Mouse (Mus musculus) frontal cortex, postnatal 10 days (tissue): ENCODE data around the gene Tma7.

Source experiments
- DNase-seq, 2 experiments: peaks; one replicate each; pipeline ENCODE4 v3.0.0; 2022; ENCODE audit warnings: low spot score in 2 of 2, mixed read lengths in 1 of 2

Gene Tma7

DNA sequence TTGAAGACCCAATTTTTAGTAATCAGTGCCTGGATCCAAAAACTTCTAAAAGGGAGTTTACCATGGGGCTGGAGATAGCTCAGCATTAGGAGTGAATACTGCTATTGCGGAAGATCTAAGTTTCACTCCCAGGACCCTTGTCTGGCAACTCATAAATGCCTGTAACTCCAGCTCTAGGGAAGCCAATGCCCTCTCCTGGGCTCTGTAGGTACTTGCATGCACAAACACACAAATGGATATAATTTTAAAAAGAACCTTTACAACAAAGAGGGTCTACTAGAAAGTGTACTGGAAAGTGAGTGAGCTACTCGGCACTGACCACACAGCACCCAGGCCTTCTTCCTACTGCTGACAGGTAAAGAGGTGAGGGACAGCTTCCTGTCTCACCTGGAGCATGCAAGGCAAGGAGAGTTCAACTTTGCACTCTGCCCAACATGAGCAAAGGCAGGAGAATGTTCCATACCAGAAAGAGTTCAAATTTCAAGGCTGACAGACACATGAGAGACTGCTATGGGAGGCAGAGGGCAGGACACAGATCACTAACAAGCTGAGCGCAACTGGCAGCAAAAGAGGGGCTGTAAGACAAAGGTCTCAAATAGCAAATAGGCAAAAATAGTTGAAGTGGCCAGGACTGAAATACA, 14.2 kb downstream of the Tma7 start:
- DNase-seq: no peak

DNA sequence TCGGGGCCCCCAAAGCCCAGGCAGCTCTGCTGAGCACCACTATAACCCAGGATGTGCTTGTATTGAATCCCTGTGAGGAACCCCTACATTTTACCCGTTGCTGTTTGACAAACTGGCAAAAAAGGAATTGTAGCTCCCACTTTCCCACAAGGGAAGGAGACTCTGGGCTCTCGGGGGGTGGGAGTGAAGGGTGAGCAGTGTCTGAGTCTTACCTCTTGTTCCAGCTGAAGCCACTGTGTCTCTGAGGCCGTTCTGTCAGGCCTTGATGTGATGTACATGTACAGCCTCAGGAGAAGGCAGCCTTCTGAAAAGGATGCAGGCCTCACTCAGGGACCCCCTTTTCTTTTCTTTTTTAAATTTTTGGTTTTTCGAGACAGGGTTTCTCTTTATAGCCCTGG, 21.5 kb downstream of the Tma7 start:
- DNase-seq: no peak

DNA sequence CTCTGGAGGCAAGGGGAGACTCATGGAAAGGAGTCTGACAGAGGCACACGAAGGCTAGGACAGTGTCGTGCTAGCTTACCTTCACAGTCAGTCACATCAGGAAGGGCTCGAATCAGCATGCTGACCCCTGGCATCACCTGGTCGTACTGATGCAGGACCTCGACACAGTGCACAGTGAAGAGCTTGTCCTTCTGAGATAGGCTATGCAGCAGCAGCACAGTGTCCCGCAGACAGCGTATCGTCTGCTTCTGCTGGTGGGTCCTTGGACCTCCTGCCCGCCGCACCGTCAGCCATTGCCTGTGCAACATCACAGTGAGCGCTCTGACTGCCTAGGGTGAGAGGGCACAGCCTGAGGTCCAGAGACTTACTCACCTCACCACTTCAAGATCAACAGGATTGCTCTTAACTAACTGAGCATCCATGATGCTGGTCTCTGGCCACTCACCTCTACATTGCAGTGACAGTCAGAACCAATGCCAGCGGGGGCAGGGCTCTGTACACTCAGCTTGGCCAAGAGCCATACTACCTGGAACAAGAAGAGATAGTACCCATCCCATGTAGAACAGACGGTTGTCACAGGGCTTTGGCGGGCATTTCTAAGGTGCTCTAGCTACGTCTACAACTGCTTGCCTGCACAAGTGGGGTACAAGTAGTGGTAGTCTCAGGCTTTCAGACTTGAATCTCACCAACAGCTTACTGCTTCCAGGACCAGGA, 22.0 kb downstream of the Tma7 start:
- no peak for DNase-seq

DNA sequence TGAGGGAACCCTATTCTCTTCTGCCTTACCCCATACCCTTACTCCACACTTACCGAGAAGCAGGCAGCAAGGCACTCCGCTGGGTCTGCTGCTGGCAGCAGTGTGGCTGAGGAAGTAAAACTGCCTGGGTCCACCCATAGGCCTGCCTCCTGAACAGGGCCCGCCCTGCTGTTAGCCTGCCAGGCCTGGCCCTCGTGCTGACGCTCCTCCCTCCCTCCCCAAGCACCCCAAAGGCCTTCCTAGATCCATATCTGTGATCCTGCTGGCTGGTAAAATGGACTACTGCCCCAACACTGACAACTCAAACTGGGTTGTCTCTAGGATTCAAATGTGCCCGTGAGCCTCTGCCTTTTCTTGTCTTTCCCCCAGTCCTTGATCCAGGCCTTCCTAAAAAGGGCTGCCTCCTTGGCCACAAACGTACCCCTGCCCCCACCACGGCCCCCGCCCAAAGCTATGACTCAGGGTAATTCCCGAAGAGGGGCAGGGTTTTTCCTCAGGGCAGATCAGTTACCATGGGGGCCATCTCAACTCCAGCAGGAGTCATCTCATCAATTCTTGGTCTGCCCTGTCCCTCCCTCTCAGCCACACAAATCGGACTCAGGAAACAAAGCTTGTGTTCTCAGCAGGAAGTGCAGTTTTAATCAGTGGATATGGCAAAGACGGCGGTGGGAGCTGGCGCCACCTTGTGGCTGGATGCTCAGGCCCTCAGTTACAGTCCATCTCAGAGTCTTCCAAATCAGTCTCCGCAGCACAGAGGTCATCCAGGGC, 23.1 kb downstream of the Tma7 start, which contains the start of gene Trex1:
Gene Trex1 (minus strand): TSS at position 599 of the 768 bp plus-strand sequence.
- DNase-seq: peak; percentile 77 to 85

DNA sequence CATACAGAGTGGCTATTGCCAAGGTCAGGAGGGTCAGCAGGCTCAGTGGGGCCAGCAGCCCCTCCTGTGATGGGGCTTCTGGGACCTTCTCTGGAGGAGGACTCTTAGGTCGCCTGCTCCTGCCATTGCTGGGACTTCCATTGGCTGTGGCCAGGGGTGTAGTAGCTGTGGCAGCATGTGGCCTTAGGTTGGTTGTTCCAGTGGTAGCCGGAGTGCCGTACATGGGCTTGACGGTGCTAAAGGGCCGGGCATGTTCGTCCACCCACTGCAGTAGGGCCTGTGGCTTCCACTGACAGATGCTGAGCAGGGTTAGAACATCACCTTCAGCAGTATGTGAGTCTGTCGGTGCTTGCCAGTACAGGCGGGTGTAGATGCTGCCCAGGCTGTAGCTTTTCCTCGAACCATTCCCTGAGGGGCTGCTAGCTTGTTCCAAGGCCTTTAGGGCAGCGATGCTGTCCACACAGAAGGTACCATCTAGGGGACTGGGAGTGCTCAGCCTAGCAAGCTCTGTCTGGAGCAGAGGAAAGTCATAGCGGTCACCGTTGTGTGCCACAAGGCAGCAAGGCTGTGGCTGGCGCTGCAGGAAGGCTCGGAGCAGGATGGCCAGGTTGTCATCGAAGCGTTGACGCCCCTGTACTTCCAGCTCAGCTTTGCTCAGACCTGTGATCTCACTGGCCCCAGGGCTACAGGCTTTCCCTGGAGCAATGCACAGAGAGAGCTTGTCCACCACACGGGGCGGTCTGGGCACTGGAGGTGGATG, 24.2 kb downstream of the Tma7 start:
- DNase-seq: no peak

DNA sequence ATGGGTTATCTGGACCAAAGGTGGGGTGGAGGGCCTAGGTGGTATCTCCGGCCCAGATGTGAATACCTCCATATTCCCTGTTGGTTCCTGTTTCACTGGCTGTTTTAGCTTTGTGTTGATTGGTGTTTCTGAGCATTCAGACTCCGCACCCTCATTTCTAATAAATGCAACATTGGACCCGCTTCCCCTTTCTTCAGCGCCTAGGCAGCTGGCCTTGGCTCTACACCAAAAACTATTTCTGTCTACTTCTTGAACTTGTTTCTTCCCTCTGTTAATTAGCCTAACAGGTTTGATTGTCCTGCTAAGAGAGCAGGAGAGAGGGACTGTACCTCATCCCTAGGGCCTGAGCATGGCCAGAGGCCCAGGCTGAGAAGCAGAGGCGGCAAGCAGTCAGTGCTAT, 24.8 kb downstream of the Tma7 start:
- DNase-seq: no peak

DNA sequence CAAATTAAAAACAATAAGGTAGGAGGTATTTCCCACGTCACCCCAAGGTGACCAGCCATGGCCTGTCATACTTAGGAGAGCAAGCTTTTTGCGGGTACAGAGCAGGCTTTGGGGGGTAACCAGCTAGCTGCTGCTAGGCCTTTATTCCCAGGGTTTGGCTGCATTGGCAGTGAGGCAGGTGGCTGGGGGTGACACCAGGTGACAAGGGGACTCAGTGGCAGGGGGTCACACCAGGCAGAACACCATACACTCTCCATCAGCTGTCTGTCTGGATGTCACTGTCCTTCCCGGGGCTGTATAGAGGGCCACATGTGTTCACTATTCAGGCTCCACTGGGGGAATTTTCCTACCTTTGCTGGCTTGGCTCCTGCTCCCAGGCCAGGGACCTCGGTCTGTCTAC, 25.5 kb downstream of the Tma7 start:
- DNase-seq: no peak

DNA sequence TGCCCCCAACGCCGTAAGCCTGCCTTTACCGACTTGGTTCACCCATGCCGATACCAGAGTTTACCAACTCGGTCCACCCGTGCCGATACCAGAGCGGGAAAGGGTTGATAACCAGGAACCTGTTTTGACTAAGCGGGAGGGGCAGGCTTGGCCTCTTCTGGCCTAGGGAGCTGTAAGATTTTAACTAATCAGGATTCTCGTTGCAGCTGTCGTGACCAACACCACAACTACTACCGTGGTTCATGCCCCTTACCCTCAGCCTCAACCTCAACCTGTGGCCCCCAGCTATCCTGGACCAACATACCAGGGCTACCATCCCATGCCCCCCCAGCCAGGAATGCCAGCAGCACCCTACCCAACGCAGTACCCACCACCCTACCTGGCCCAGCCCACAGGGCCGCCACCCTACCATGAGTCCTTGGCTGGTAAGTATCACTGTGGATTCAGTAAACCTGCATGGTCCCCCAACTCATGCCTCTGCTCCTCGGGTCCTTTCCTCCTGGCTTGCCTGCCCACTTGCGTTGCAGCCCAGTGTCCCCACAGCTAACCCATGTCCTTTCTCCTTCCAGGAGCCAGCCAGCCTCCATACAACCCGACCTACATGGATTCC, 26.2 kb downstream of the Tma7 start:
- no peak for DNase-seq

DNA sequence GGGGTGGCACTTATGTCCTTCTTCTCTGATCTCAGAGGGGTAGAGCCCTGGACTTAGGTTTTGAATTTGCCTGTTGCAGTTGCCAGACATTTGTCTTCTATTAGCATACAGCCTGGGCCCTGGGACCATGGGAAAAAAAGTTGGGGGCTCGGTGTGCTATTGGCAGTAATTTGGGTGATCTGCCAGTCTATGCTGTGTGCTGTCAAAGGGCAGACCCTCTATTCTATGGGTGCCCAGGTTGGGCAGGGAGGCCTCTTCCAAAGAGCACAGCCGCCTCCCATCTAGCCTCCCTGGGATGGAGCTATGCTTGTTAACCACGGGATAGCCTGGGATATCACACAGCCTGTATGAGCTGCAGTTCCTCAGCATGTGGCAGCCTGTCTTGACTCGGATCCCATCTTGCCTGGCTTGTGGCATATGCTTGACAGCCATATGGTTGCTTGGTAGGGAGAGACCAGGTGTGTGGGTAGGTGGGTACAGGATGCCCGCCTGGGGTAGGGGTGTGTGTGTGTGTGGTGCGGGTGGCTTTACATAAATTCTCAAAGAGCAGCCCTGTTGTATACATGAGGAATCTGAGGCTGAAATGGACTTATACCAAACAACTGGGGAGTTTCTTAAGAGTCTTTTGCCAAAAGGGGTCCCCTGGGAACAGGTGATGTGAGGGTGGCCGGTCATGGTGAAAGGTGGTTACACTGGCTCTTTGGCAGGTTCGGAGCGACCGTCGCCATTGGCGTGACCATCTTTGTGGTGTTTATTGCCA, 26.9 kb downstream of the Tma7 start:
- DNase-seq: no peak

DNA sequence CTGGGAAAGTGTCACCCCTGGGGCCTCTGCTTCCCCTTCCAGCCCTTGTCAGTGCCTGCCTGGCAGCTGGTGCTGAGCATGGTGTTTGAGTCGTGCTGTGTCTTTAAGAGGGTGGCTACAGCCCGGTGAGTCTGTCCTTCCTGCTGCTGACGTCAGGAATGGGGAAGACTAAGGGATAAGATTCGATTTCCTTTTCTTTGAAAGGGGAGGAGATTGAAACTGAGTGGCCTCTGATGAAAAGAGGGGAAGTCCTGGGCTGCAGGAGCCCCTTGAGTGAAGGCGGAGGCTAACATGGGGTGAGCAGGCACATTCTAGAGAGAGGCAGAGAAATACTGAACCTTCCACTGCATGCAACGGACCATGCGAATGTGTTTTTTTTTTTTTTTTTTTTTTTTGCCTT, 27.7 kb downstream of the Tma7 start:
- DNase-seq: peak; percentile 64 to 65

DNA sequence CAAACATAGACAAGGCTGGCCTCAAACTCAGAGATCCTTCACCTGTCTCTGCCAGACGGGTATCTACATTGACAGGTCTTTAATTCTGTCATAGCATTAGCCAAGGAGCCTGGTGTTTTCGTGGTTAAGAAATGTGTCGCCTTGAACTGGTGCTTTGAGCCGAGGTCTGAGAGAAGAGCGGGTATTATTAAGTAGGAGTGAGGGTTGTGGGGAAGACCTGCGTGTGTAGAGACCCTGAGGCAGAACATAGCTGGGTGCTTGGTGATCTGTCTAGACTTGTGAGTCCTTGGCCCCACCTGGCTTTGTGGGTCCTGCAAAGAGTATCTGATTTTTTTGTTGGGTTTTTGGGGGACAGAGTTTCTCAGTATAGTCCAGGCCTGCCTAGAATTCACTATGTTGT, 28.5 kb downstream of the Tma7 start:
- peak in 1 of 2 experiments; percentile 3 for DNase-seq

DNA sequence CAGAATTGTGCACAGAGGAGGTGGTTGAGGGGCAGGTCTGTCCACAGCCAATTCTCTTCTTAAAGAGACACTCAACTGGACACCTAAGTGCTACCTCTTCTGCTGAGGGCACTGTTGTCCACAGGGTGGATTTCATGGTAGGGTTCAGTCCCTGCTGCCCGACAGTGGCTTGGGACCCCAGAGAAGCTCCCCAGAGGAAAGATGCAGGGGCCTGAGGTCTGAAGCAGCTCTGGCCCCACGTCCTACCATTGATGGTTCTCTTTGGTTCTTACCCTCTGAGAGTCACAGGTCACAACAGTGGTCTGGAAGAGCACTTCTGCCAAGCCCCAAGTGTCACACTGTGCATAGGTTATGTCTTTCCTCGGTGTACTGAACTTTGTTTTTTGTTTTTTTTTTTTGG, 29.0 kb downstream of the Tma7 start:
- peak in 1 of 2 experiments; percentile 2 for DNase-seq

DNA sequence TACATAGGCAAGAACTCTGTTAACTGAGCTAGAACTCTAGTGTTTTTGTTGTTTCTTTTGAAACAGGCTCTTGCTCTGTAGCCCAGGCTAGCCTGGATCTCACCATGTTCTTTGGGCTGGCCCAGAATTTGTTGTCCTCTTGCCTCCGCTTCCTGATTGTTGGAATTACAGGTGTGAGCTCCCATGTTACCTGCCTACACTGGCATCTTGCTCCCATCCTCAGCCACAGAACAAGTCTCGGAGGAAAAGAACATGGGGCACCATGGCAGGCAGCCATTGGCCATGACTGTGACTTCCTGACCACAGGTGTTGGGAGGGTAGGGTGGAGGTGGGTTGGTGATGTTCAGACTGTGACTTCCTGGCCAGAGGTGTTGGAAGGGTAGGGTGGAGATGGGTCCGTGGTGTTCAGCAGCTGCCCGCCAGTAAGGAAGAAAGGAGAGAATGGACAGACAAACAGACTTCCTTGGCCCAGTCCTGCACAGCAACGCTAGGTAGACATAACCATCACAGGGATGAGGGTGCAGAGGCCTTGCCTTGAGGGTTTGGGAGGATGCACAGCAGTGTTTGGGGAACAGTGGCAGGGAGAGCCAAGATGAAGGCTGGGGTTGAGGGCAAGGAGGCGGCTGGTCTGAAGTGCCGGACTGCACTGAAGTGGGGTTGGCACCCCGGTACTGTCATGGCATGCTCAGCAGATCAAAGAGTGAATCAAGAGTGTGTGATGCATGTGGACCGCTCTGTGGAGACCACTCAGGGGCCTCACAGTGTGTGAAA, 29.7 kb downstream of the Tma7 start:
- DNase-seq: peak in 1 of 2 experiments; percentile 4

DNA sequence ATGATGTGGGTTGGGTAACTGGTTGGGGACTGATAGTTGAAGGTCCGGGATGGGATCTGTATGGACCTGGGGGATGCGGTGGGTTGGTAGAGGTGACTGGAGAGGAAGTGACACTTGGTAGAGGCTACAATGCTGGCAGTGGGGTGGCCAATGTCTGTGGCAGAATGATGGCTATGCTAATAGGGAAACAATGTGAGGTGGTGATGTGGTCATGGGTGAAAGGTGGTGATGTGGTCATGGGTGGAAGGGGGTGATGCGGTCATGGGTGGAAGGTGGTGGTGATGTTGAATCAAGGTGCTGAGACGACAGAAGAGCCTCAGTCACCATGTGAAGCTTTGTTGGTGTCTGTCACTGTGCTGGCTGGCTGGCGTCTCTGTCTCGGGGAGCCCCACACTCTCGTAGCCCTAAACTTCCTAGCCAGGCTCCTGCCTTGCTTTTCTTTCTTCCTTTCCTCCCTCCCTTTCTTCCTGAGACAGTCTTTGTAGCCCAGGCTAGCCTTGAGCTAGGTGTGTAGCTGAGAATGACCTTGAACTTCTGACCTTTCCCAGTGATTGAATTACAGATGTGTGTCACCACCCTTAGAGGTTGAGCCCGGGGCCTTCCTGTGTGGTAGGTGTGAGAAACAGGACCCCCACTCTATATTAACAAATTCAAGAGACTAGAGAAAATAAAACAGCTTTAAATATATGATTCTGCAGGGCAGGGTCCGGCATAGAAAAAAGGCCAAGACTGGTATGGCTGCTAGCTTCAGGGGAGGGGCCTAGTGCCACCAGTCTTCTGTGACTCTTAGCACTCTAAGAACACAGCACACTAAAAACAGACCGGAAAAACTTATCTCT, 30.5 kb downstream of the Tma7 start:
- peak in 1 of 2 experiments; percentile 3 for DNase-seq

DNA sequence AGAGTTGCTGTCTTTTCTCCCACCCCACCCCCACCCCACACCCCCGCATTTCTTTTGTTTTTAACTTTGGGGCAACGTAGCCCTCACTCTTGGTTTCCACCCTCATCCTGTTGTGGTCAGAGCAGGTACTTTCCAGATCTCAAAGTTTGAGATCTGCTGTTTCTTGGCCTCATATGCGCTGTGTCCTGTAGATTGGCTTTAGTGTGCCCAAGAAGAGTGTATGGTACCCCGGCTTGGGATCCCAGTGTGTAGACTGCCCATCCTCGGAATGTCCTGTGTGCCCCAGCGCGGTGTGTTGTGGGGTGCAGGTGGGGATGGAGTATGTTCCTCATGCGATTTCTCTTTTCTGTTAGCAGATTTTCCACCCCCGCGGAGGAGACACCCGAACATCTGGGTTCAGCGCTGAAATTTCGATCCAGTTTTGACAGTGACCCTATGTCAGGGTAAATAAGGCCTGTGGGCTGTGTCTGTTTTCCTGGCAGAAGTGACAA, 31.3 kb downstream of the Tma7 start:
- DNase-seq: no peak

DNA sequence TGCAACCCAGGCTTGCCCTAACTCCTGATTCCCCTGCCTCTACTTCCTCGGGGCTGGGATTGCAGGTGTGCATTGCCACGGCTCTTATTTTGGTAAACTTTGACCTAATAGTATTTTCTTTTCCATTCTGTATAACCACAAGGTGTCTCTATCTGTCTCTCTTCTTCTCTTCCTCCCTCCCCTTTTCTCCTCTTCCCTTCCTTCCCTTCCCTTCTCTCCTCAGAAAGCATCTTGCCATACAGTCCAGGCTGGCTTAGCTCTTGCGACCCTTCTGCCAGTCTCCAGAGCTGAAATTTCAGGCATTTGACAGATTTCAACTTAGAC, 31.8 kb downstream of the Tma7 start:
- DNase-seq: no peak

DNA sequence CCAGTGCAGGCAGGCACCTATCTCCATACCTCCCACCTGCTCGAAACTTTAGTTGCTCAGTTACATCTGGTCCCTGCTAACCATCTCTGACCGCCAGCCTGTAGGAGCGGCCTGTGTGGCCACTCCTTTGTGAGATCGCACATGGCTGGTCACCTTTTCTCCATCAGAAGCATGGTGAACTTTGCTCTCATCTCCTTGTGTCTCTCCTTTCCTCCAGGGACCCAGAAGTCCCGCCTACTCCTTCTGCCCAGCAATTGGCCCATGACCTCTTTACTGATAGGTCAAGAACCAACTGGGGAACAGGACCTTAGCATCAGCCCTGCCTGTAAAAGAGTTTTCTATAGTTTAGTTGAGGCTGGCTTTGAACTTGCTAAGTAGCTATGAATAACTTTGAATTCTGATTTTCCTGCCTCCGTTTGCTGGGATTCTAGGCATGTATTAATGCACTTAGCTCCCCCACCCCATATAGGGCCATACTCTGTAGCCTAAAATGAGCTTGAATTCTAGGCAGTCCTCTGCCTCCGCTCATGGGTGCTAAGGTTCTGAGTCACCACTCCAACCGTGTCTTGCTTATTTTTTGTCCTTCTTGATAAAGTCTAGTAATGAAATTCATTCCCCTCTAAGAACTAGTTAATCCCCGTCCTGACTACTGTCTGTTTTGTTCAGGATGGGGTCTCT, 32.3 kb downstream of the Tma7 start:
- no peak for DNase-seq

DNA sequence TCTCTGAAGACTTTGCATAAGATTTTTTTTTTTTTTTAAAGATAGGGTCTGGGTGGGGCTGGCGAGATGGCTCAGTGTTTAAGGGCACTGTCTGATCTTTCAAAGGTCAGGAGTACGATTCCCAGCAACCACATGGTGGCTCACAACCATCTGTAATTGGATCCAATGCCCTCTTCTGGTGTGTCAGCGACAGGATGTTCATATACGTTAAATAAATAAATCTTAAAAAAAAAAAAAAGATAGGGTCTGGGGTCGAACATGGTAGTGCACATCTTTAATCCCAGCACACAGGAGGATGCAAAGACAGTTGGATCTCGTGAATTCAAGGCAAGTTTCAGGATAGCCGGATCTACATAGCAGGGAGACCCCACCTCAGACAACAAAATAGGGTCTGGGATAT, 33.1 kb downstream of the Tma7 start:
- DNase-seq: no peak

DNA sequence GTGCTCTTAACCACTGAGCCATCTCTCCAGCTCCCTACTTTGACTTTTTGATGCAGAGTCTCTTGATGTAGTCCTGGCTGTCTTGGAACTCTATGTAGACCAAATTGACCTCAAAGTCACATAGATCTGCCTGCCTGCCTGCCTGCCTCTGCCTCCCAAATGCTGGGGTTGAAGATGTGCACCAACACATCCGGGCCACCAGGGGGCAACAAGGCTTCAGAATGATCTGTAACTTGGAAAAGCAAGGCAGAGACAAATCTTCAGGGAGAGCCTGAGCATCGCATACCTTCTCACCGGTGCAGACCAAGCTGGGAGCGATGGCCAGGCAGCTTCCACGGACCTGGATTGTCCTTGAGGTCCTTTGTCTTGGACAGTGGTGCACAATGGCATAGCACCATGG, 36.1 kb downstream of the Tma7 start:
- no peak for DNase-seq
